Mouse (Mus musculus): ENCODE results near the gene Ccdc103. TPM values are rescaled to one million over a fixed set of nuclear protein-coding genes. Genes with fewer than 3 reads are reported as not detected.

Ccdc103 gene
- polyA plus RNA-seq (2014; fragmentation: Nextera tagmentation; extraction: Ambion mirVana) = 1.3 and 1.7 TPM in 2 replicates

DNA sequence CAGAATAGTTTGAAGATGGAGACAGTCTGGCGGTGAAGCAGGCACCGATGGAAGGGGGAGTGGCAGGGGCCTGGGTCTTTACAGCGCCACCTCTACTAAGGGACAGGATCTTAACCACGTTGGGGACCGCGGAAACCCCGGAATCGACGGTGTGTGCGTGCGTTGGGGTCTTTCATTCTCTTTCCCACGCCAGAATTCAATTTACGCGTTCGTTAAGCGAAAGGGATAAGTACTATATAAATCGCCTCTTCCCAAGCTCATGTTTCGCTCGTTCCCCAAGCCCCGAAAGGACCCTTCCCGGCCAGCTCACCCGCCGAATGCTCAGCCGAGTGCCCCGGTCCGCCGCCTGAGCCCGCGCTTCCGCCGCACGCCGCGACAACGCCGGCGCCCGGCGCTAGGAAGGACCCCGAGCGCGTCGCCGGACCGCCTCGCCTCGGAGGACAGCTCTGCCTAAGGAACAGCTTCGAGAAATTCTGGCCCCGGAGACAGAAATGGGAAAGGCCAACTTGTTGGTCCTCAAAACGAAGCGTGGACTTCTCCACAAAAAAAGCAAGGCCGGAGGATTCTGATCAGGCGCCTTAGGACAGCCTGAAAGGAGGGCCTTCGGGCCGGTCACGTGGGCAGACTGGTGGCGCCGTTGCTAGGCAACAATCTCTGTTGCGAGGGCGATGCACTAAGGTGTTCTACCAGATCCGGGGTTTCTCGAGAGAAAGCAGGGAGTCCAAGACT lies at the start of gene Ccdc103, which contains the start of gene Eftud2:
Ccdc103 (plus strand) TSS at position 620 of the 729 bp plus-strand sequence.
Eftud2 (minus strand) TSS at position 401 of the 729 bp plus-strand sequence.
- under 1% methylated on average over 62 of the region's 62 CpGs for WGBS

DNA sequence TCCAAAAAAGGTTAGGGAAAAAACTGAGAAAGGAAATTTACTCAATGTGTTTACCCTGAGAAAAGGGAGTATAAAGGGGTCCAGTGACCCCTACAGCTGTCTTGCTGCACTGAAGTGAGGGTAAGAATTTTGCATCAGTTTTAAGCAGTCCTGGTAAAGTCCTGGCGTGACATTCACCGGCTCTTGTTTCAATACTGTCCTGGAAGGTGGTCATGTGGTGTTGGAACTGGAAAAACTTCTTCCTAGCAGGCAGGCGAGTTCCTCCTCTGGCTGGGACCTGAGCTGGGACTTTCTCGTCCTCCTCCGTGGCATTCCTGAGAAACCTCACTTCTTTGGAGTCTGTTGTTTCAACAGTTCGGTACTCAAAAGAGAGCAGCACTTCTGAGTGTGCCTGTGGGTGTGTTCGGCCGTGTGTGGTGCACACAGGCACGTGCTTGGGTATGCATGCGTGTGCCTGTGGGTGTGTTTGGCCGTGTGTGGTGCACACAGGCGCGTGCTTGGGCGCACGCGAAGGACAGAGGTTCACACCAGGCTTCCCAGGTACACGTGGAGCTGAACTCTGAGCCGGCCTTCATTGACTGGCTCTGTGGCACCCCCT lies 48.2 kb upstream of the Ccdc103 start:
- H3K4me3 ChIP-seq (ENCODE audit: low read depth, low read length) = no peak overlapping the region
- ATAC-seq (ENCODE audit: insufficient number of reproducible peaks, insufficient read depth, low FRiP score, low read depth) = no peak
- no peaks in the 10 kb centered on the region for H3K4me1 ChIP-seq (ENCODE audit: control insufficient read depth, insufficient read depth, low read length)
- H3K27me3 ChIP-seq (ENCODE audit: control insufficient read depth, insufficient read depth, low read length) = no peaks in the 10 kb centered on the region
- no peak overlapping the region for H3K27ac ChIP-seq (ENCODE audit: low read length)
- H3K9ac ChIP-seq (replicated peaks; ENCODE audit: low read depth, low read length) = no peak overlapping the region
- no peak overlapping the region for H3K4me2 ChIP-seq (replicated peaks; ENCODE audit: low read depth, low read length)
- no peaks in the 10 kb centered on the region for H3K9me3 ChIP-seq (ENCODE audit: control insufficient read depth, low read depth, low read length)
- peaks cover 9% of the 10 kb centered on the region for H3K36me3 ChIP-seq (ENCODE audit: control insufficient read depth, insufficient read depth, low read length)
- WGBS = 55% methylated on average over 18 of the region's 18 CpGs

More for the DNA sequence above, at the start of gene Ccdc103, which contains the start of gene Eftud2:
- Histone ChIP-seq H3K4me3 (ENCODE audit: low read depth, low read length) (peak within 1 kb of the TSS; percentile 91), H3K4me2 (replicated peaks; ENCODE audit: low read depth, low read length) (peak within 1 kb of the TSS; percentile 80), H3K36me3 (ENCODE audit: control insufficient read depth, insufficient read depth, low read length) (peaks cover 17% of the 10 kb centered on the region; the same call in 1 of the 2 replicates), H3K27me3 (ENCODE audit: control insufficient read depth, insufficient read depth, low read length) (no peaks in the 10 kb centered on the region), H3K9me3 (ENCODE audit: control insufficient read depth, low read depth, low read length) (no peaks in the 10 kb centered on the region), H3K27ac (ENCODE audit: low read length) (peak within 1 kb of the TSS; percentile 87), H3K9ac (replicated peaks; ENCODE audit: low read depth, low read length) (peak within 1 kb of the TSS; percentile 74), H3K4me1 (ENCODE audit: control insufficient read depth, insufficient read depth, low read length) (peaks cover 11% of the 10 kb centered on the region)
- ATAC-seq (ENCODE audit: insufficient number of reproducible peaks, insufficient read depth, low FRiP score, low read depth) = peak; percentile 90

DNA sequence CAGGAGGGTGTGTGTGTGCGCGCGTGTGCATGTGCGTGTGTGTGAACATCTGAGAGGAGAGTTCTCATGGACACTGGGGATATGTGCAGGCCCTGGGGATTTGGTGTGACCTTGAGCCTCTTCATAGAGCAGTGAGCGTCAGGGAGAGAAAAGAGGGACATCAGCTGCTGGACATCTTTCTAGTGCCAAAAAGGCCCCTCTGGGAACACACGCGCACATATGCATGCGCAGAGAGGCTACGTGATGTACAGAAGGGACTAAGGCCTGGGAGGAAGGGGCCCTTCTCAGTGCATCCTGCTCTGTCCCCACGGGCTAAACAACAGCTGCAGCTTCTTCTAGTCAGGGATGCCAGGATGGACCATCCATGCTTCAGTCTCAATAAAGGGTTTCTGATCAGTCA lies 46.8 kb upstream of the Ccdc103 start:
- Histone ChIP-seq H3K36me3 (ENCODE audit: control insufficient read depth, insufficient read depth, low read length) (peaks cover 14% of the 10 kb centered on the region), H3K27ac (ENCODE audit: low read length) (no peak overlapping the region), H3K4me1 (ENCODE audit: control insufficient read depth, insufficient read depth, low read length) (no peaks in the 10 kb centered on the region), H3K27me3 (ENCODE audit: control insufficient read depth, insufficient read depth, low read length) (no peaks in the 10 kb centered on the region), H3K9me3 (ENCODE audit: control insufficient read depth, low read depth, low read length) (no peaks in the 10 kb centered on the region), H3K9ac (replicated peaks; ENCODE audit: low read depth, low read length) (no peak overlapping the region), H3K4me3 (ENCODE audit: low read depth, low read length) (no peak overlapping the region), H3K4me2 (replicated peaks; ENCODE audit: low read depth, low read length) (no peak overlapping the region)
- ATAC-seq (ENCODE audit: insufficient number of reproducible peaks, insufficient read depth, low FRiP score, low read depth) = no peak
- WGBS = 86% methylated on average over 10 of the region's 10 CpGs

DNA sequence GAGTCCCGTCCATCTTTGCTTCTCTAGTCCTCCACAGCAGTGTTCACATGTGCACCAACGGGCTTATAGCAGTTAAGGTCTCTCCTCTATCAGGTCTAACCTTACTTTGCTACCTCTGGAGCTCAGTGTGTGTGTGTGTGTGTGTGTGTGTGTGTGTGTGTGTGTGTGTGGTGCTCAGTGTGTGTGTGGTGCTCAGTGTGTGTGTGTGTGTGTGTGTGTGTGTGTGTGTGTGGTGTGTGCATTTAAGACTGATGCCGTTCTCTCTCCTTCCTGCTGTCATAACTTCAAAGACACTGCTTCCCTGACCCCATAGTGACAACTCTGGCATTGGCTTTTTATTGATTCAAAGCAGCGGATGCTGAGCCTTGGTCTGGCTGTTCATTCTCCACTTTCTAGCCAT lies 45.5 kb upstream of the Ccdc103 start, which contains the start of gene Higd1b:
Higd1b (plus strand) TSS at position 301 of the 400 bp plus-strand sequence.
- H3K9me3 ChIP-seq (ENCODE audit: control insufficient read depth, low read depth, low read length) = no peaks in the 10 kb centered on the region

DNA sequence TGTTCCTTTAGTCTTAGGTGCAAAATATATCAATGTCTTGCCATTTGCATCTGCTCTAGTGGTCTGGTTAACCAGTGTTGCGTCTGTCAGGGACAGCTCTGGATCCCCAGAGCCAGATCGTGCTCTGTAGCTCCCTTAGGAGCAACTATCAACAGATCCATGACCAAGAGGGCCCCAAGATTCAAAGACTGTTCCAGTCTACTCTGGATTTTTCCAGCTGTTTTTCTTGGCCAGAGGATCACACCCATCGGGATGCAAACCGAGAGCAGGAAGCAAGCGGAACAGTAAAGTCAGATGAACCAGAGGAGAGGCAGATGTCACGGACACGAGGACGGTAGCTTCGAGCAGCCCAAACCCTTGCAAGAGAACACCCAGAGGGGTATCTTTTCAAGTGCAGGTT lies 44.9 kb upstream of the Ccdc103 start:
- Histone ChIP-seq H3K4me3 (ENCODE audit: low read depth, low read length) (no peak overlapping the region), H3K4me1 (ENCODE audit: control insufficient read depth, insufficient read depth, low read length) (no peaks in the 10 kb centered on the region), H3K9me3 (ENCODE audit: control insufficient read depth, low read depth, low read length) (no peaks in the 10 kb centered on the region), H3K9ac (replicated peaks; ENCODE audit: low read depth, low read length) (no peak overlapping the region), H3K36me3 (ENCODE audit: control insufficient read depth, insufficient read depth, low read length) (peaks cover 28% of the 10 kb centered on the region), H3K27me3 (ENCODE audit: control insufficient read depth, insufficient read depth, low read length) (no peaks in the 10 kb centered on the region), H3K27ac (ENCODE audit: low read length) (no peak overlapping the region), H3K4me2 (replicated peaks; ENCODE audit: low read depth, low read length) (no peak overlapping the region)
- WGBS = 88% methylated on average over 9 of the region's 9 CpGs
- ATAC-seq (ENCODE audit: insufficient number of reproducible peaks, insufficient read depth, low FRiP score, low read depth) = no peak

More for the DNA sequence above, 45.5 kb upstream of the Ccdc103 start, which contains the start of gene Higd1b:
- H3K9ac ChIP-seq (replicated peaks; ENCODE audit: low read depth, low read length) = no peak within 1 kb of the TSS
- H3K27me3 ChIP-seq (ENCODE audit: control insufficient read depth, insufficient read depth, low read length) = no peaks in the 10 kb centered on the region
- no peak within 1 kb of the TSS for H3K4me3 ChIP-seq (ENCODE audit: low read depth, low read length)
- 67% methylated on average over 4 of the region's 4 CpGs for WGBS
- no peaks in the 10 kb centered on the region for H3K4me1 ChIP-seq (ENCODE audit: control insufficient read depth, insufficient read depth, low read length)
- no peak within 1 kb of the TSS for H3K4me2 ChIP-seq (replicated peaks; ENCODE audit: low read depth, low read length)
- peaks cover 24% of the 10 kb centered on the region for H3K36me3 ChIP-seq (ENCODE audit: control insufficient read depth, insufficient read depth, low read length)
- no peak for ATAC-seq (ENCODE audit: insufficient number of reproducible peaks, insufficient read depth, low FRiP score, low read depth)
- H3K27ac ChIP-seq (ENCODE audit: low read length) = no peak within 1 kb of the TSS

DNA sequence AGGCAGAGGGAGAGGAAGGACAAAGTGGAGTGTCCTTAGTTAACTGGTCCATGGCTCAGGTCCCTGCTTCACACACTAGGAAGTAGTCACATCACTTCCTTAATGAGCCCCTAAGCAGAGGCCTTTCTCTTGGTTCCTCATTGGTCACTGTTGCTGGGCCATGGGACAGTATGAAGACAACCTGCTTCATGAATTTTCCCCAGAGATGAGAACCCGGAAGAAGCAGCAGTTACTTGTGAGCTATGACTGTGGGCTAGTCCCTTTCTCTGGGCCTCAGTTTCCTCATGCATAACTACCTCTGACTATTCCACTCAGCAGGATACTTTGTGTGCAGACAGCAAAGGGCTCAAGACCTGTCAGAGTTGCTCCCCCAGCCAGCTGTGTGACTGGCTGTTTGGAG lies 43.6 kb upstream of the Ccdc103 start:
- WGBS = 96% methylated on average over 1 of the region's 1 CpGs
- H3K27me3 ChIP-seq (ENCODE audit: control insufficient read depth, insufficient read depth, low read length) = no peaks in the 10 kb centered on the region
- H3K36me3 ChIP-seq (ENCODE audit: control insufficient read depth, insufficient read depth, low read length) = peaks cover 39% of the 10 kb centered on the region
- no peak overlapping the region for H3K4me2 ChIP-seq (replicated peaks; ENCODE audit: low read depth, low read length)
- H3K9ac ChIP-seq (replicated peaks; ENCODE audit: low read depth, low read length) = no peak overlapping the region
- H3K4me3 ChIP-seq (ENCODE audit: low read depth, low read length) = no peak overlapping the region
- no peak for ATAC-seq (ENCODE audit: insufficient number of reproducible peaks, insufficient read depth, low FRiP score, low read depth)
- no peaks in the 10 kb centered on the region for H3K4me1 ChIP-seq (ENCODE audit: control insufficient read depth, insufficient read depth, low read length)
- no peaks in the 10 kb centered on the region for H3K9me3 ChIP-seq (ENCODE audit: control insufficient read depth, low read depth, low read length)
- no peak overlapping the region for H3K27ac ChIP-seq (ENCODE audit: low read length)

DNA sequence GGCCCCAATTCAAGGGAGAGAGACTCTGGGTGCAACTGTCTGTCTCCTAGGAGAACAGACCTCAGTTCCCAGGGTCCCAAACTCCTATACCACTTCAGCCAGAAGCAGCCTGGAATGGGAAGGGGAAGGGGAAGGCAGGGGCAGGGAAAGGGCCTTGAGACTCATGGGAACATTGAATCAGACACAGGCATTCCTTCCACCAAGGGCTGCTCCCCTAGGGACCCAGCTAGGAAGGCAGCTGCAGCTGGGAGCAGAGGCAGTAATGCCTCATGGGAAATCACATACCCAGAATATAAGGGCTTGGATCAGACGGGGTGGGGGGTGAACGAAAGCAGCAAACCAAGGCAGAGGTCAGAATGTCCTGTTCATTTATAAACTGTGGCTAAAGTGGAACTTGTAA lies 42.9 kb upstream of the Ccdc103 start:
- H3K9ac ChIP-seq (replicated peaks; ENCODE audit: low read depth, low read length) = no peak overlapping the region
- H3K4me2 ChIP-seq (replicated peaks; ENCODE audit: low read depth, low read length) = no peak overlapping the region
- H3K27ac ChIP-seq (ENCODE audit: low read length) = no peak overlapping the region
- 95% methylated on average over 2 of the region's 2 CpGs for WGBS
- H3K4me1 ChIP-seq (ENCODE audit: control insufficient read depth, insufficient read depth, low read length) = no peaks in the 10 kb centered on the region
- ATAC-seq (ENCODE audit: insufficient number of reproducible peaks, insufficient read depth, low FRiP score, low read depth) = no peak
- H3K4me3 ChIP-seq (ENCODE audit: low read depth, low read length) = no peak overlapping the region
- peaks cover 46% of the 10 kb centered on the region for H3K36me3 ChIP-seq (ENCODE audit: control insufficient read depth, insufficient read depth, low read length)
- H3K9me3 ChIP-seq (ENCODE audit: control insufficient read depth, low read depth, low read length) = no peaks in the 10 kb centered on the region
- H3K27me3 ChIP-seq (ENCODE audit: control insufficient read depth, insufficient read depth, low read length) = no peaks in the 10 kb centered on the region

DNA sequence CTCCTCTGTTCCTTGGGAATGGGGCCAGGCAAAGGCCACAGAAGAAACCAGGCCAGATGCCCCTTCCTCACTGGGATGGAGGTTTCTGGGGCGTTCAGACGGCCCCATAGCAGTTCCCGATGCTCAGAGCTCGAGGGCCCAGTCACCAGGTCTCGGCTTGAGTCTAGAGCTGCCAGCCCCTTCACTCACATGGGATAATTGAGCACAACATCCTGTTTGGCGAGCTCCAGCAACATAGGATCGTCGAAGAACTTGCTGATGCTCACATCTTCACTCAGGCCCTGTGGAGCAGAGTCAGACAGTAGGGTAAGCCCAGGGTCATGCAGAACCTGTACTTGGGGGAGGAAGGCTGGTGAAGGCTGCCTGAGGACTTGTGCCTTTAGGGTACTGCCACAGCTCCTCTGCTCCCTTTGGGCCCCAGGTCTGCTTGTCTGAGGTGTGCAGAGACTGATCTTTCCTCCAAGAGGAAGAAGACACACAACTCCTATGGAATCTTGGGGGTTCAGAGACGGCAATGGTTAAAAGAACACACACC lies 42.3 kb upstream of the Ccdc103 start:
- H3K4me1 ChIP-seq (ENCODE audit: control insufficient read depth, insufficient read depth, low read length) = no peaks in the 10 kb centered on the region
- H3K36me3 ChIP-seq (ENCODE audit: control insufficient read depth, insufficient read depth, low read length) = peaks cover 52% of the 10 kb centered on the region
- no peak overlapping the region for H3K27ac ChIP-seq (ENCODE audit: low read length)
- no peak overlapping the region for H3K4me2 ChIP-seq (replicated peaks; ENCODE audit: low read depth, low read length)
- WGBS = 85% methylated on average over 9 of the region's 9 CpGs
- H3K9ac ChIP-seq (replicated peaks; ENCODE audit: low read depth, low read length) = no peak overlapping the region
- no peak for ATAC-seq (ENCODE audit: insufficient number of reproducible peaks, insufficient read depth, low FRiP score, low read depth)
- H3K9me3 ChIP-seq (ENCODE audit: control insufficient read depth, low read depth, low read length) = no peaks in the 10 kb centered on the region
- no peak overlapping the region for H3K4me3 ChIP-seq (ENCODE audit: low read depth, low read length)
- H3K27me3 ChIP-seq (ENCODE audit: control insufficient read depth, insufficient read depth, low read length) = no peaks in the 10 kb centered on the region

All from stomach, embryonic 14.5 days (tissue).